Mouse (Mus musculus): ENCODE data around the gene Bcas3. TPM values are rescaled to one million over a fixed set of nuclear protein-coding genes. Genes with fewer than 3 reads are reported as not detected.

Gene Bcas3
- polyA plus RNA-seq, 2 experiments: 22.2 to 28.2 TPM

DNA sequence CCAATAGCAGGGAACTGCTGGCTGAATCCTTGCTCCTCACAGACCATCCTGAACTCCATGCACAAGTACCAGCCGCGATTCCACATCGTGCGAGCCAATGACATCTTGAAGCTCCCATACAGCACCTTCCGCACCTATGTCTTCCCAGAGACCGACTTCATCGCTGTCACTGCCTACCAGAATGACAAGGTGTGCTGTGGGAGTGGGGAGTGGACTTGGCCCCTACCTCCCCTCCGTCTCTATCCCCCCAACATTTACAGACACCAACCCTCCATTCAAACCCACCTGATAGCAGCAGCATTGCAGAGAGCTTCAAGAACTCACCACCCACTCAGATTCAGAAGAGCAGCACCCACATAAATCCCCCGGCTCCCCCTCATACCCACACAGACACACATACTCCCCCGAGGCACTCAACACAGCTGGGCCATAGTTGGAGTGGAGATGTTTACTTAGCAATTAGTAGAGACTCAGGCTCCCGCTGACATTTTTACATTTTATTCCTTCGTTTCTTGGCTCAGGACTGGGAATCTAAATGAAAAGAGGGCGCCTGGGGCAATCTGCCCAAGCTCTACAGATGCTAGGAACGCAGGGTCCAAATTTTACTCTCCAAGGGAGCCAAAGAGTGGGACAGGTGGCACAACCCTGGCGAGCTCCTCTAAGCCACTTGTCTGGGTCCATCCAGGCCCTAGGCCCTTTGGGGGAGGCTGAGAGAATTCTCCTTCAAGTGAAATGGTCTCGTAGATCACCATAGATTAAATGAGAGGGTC lies 483.0 kb downstream of the Bcas3 start:
- Histone ChIP-seq H3K9ac (ENCODE audit: low read depth, low read length, severe bottlenecking) (peak overlapping the region; percentile 85), H3K27ac (replicated peaks; ENCODE audit: low read depth, low read length) (peak overlapping the region; percentile 71; the same call in 1 of the 2 replicates), H3K9me3 (ENCODE audit: control insufficient read depth, low read length) (no peaks in the 10 kb centered on the region), H3K4me2 (replicated peaks; ENCODE audit: low read depth, low read length, severe bottlenecking) (peak overlapping the region; percentile 89), H3K36me3 (ENCODE audit: control insufficient read depth, insufficient read depth, low read length) (peaks cover 30% of the 10 kb centered on the region), H3K4me3 (replicated peaks; ENCODE audit: low read length) (peak overlapping the region; percentile 50), H3K4me1 (ENCODE audit: control insufficient read depth, insufficient read depth, low read length) (peaks cover 27% of the 10 kb centered on the region; the same call in 1 of the 2 replicates), H3K27me3 (ENCODE audit: control insufficient read depth, insufficient read depth, low read length) (peaks cover 81% of the 10 kb centered on the region)
- DNase-seq (ENCODE audit: low spot score) (no peak), ATAC-seq (ENCODE audit: low FRiP score, low read depth) (no peak)
- 17% methylated on average over 16 of the region's 16 CpGs for WGBS
- no peak for TF ChIP-seq POLR2A (IDR thresholded peaks at IDR 0.05; ENCODE audit: borderline replicate concordance, extremely low read depth, insufficient read depth, insufficient read length)

DNA sequence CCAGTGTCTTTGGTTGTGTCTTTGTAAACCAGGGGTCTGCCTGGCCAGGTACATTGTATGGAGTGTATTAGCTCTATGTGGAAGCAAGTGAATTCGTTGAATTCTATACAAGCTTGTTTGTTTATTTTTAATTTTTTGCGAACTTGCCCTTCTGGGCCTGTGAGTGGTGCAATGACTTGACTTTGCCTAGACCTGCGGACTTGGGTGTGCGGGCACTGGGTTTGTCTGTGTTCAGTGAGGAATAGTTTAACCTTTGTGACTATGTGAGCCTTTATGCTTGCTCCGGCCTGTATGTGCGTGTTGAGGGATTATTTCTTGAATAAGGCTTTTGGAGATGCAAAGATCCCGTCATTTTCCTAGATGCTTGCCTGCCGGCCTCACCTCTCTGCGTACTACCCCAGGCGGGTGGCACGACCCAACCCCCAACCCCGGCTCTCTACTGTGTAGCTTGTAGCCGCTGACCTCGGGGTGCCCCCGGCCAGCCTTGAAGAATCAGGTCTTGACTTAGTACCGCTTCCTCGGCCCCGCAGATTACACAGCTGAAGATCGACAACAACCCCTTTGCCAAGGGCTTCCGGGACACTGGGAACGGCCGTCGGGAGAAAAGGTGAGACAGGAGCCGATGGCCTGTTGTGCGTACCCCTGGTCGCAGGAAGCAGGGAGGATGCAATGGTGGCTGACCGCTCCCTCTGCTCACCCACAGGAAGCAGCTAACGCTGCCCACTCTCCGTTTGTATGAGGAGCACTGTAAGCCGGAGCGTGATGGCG lies 483.7 kb downstream of the Bcas3 start:
- Histone ChIP-seq H3K4me1 (ENCODE audit: control insufficient read depth, insufficient read depth, low read length) (peaks cover 25% of the 10 kb centered on the region; the same call in 1 of the 2 replicates), H3K36me3 (ENCODE audit: control insufficient read depth, insufficient read depth, low read length) (peaks cover 30% of the 10 kb centered on the region), H3K4me3 (replicated peaks; ENCODE audit: low read length) (peak overlapping the region; percentile 50), H3K4me2 (replicated peaks; ENCODE audit: low read depth, low read length, severe bottlenecking) (peak overlapping the region; percentile 89), H3K9ac (ENCODE audit: low read depth, low read length, severe bottlenecking) (peak overlapping the region; percentile 85), H3K27me3 (ENCODE audit: control insufficient read depth, insufficient read depth, low read length) (peaks cover 81% of the 10 kb centered on the region), H3K9me3 (ENCODE audit: control insufficient read depth, low read length) (no peaks in the 10 kb centered on the region), H3K27ac (replicated peaks; ENCODE audit: low read depth, low read length) (peak overlapping the region; percentile 71)
- TF ChIP-seq POLR2A (IDR thresholded peaks at IDR 0.05; ENCODE audit: borderline replicate concordance, extremely low read depth, insufficient read depth, insufficient read length): no peak
- DNase-seq (ENCODE audit: low spot score): no peak
- 11% methylated on average over 32 of the region's 32 CpGs for WGBS
- no peak for ATAC-seq (ENCODE audit: low FRiP score, low read depth)

DNA sequence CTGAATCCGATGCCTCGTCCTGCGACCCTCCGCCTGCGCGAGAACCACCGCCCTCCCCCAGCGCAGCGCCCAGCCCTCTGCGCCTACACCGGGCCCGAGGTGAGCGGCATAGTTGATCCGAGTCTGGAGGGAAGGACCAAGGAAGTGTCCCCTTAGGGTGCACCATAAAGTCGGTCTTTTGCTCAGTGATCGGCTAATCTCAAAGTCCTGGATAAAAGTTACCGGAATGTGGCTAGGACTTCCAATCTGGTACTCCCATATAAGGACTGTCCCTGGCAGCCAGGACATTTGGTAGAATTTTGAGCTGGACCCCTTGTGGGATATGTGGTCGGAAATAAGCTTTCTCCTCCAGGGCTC lies 484.3 kb downstream of the Bcas3 start:
- no peak for TF ChIP-seq POLR2A (IDR thresholded peaks at IDR 0.05; ENCODE audit: borderline replicate concordance, extremely low read depth, insufficient read depth, insufficient read length)
- H3K27me3 ChIP-seq (ENCODE audit: control insufficient read depth, insufficient read depth, low read length): peaks cover 78% of the 10 kb centered on the region
- H3K27ac ChIP-seq (replicated peaks; ENCODE audit: low read depth, low read length): peak overlapping the region; percentile 71
- 6% methylated on average over 18 of the region's 18 CpGs for whole genome bisulfite sequencing
- peaks cover 21% of the 10 kb centered on the region; the same call in 1 of the 2 replicates for H3K4me1 ChIP-seq (ENCODE audit: control insufficient read depth, insufficient read depth, low read length)
- H3K4me3 ChIP-seq (replicated peaks; ENCODE audit: low read length): peak overlapping the region; percentile 50
- H3K4me2 ChIP-seq (replicated peaks; ENCODE audit: low read depth, low read length, severe bottlenecking): peak overlapping the region; percentile 89
- ATAC-seq (ENCODE audit: low FRiP score, low read depth) (no peak), DNase-seq (ENCODE audit: low spot score) (no peak)
- H3K9ac ChIP-seq (ENCODE audit: low read depth, low read length, severe bottlenecking): peak overlapping the region; percentile 85
- peaks cover 30% of the 10 kb centered on the region for H3K36me3 ChIP-seq (ENCODE audit: control insufficient read depth, insufficient read depth, low read length)
- no peaks in the 10 kb centered on the region for H3K9me3 ChIP-seq (ENCODE audit: control insufficient read depth, low read length)

DNA sequence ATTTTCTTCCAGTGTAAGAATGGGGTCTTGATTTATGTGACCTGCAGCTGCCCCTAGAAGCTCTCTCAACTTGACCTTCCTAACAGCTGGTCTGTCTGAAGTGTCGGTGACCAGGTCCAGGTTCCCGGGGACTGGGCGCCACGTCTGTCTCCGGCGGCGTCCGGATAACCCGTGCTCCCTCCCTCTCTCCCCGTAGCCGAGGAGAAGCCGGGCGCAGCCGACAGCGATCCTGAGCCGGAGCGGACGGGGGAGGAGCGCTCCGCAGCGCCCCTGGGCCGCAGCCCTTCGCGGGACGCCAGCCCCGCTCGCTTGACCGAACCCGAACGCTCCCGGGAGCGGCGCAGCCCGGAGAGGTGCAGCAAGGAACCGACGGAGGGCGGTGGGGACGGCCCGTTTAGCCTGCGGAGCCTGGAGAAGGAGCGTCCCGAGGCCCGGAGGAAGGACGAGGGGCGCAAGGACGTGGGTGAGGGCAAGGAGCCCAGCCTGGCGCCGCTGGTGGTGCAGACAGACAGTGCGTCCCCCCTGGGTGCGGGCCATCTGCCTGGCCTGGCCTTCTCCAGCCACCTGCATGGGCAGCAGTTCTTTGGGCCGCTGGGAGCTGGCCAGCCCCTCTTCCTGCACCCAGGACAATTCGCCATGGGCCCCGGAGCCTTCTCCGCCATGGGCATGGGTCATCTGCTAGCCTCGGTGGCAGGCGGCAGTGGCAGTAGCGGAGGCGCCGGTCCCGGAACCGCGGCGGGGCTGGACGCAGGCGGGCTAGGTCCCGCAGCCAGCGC lies 484.9 kb downstream of the Bcas3 start:
- no peak for DNase-seq (ENCODE audit: low spot score)
- Histone ChIP-seq H3K9me3 (ENCODE audit: control insufficient read depth, low read length) (no peaks in the 10 kb centered on the region), H3K4me3 (replicated peaks; ENCODE audit: low read length) (peak overlapping the region; percentile 50), H3K27me3 (ENCODE audit: control insufficient read depth, insufficient read depth, low read length) (peaks cover 82% of the 10 kb centered on the region), H3K4me1 (ENCODE audit: control insufficient read depth, insufficient read depth, low read length) (peaks cover 26% of the 10 kb centered on the region), H3K9ac (ENCODE audit: low read depth, low read length, severe bottlenecking) (peak overlapping the region; percentile 85), H3K4me2 (replicated peaks; ENCODE audit: low read depth, low read length, severe bottlenecking) (peak overlapping the region; percentile 89), H3K27ac (replicated peaks; ENCODE audit: low read depth, low read length) (peak overlapping the region; percentile 71), H3K36me3 (ENCODE audit: control insufficient read depth, insufficient read depth, low read length) (peaks cover 30% of the 10 kb centered on the region)
- no peak for TF ChIP-seq POLR2A (IDR thresholded peaks at IDR 0.05; ENCODE audit: borderline replicate concordance, extremely low read depth, insufficient read depth, insufficient read length)
- WGBS: 2% methylated on average over 54 of the region's 67 CpGs
- no peak for ATAC-seq (ENCODE audit: low FRiP score, low read depth)
